Mouse (Mus musculus): ENCODE results near the gene Bdnf.

DNA sequence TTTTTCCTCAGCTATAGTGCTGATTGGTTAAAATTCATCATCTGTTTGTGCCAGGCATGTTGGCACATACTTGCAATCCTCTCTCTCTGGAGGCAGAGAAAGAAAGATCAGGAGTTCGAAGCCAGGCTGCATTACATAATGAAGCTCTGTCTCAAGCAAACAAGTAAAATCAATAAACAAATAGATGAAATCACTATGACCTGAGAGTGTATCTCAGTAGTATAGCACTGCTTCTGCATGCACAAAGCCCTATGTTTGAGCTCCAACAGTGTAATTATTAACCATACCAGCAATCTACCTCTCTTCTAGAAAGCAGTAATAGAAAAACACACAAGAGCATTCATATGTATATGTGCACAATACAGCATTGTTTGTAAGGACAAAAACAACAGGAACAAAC lies 76.0 kb downstream of the Bdnf start:
- TF ChIP-seq CTCF (IDR thresholded peaks at IDR 0.05; ENCODE audit: extremely low read depth, insufficient read length, insufficient replicate concordance, low read depth, low read length) (no peak), POLR2A (IDR thresholded peaks at IDR 0.05; ENCODE audit: low read depth, low read length) (no peak)

Measured in small intestine, adult 2 months (tissue).